Mouse (Mus musculus) brain, embryonic 14.5 days (tissue): ENCODE data around the gene Ensa.

Source experiments
- CTCF ChIP-seq: fragments of 200-500 bp; IDR thresholded peaks from 2 replicates; pipeline ENCODE4 v1.5.1; 2012; ENCODE audit warnings: inconsistent platforms, mild to moderate bottlenecking, moderate library complexity, borderline replicate concordance; ENCODE audit not compliant: insufficient read depth, insufficient read length; ENCODE audit errors: extremely low read depth
- POLR2A ChIP-seq: fragments of 200-500 bp; IDR thresholded peaks from 2 replicates; pipeline ENCODE4 v1.6.1; 2012; ENCODE audit warnings: mild to moderate bottlenecking, inconsistent platforms, borderline replicate concordance; ENCODE audit not compliant: poor library complexity, insufficient read depth, insufficient read length, severe bottlenecking; ENCODE audit errors: extremely low read depth

- TF ChIP-seq CTCF (no peak; the same call in 1 of the 2 replicates), POLR2A (no peak)
Measured at GRCm38 (mm10) chr3:95588604-95589086, 36.1 kb upstream of the Ensa start, which contains the start of gene Golph3l.
